Mouse (Mus musculus): ENCODE results near the gene Dnah7b. TPM values are rescaled to one million over a fixed set of nuclear protein-coding genes. Genes with fewer than 3 reads are reported as not detected.
"Not testable (repeated sequence)": the region's sequence is repeated elsewhere in the genome, so short reads cannot be mapped to it uniquely, and the experiment has no call there.

Dnah7b gene
- polyA plus RNA-seq, 1 experiment: 4.1 TPM

- H3K4me3 ChIP-seq (ENCODE audit: insufficient read depth, low read length): no peak overlapping the region
- no peaks in the 10 kb centered on the region for H3K4me1 ChIP-seq (ENCODE audit: control insufficient read depth, insufficient read depth, low read length)
- TF ChIP-seq POLR2A (IDR thresholded peaks at IDR 0.05; ENCODE audit: extremely low read depth, insufficient read depth, low read length) (no peak), CTCF (IDR thresholded peaks at IDR 0.05; ENCODE audit: extremely low read depth, insufficient read depth, low read length) (no peak)
- H3K27ac ChIP-seq (ENCODE audit: insufficient read depth, low read length): no peak overlapping the region
Observed at GRCm38 (mm10) chr1:46408324-46409115, 342.4 kb downstream of the Dnah7b start.

DNA sequence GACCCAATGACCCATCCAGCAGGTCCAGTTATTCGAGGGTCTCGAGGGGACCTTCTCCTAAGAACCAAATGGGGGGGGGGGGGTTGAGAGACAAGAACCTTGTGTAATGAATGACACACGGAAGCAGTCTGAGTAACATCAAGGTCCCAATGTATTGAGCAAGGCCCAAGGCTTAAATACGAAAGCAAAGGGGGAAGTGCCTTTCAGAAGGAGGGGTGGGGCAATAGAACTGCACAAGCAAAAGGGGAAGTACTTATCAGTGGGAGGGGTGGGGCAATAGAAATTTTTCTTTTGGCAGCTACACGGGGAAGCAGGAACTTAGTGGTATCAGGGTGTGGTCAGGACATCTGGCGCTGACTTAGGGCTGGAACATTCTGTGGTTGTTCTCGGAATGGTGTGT lies 348.7 kb downstream of the Dnah7b start:
- H3K4me1 ChIP-seq (ENCODE audit: control insufficient read depth, insufficient read depth, low read length); H3K4me3 ChIP-seq (ENCODE audit: insufficient read depth, low read length); H3K27ac ChIP-seq (ENCODE audit: insufficient read depth, low read length): not testable (repeated sequence)

DNA sequence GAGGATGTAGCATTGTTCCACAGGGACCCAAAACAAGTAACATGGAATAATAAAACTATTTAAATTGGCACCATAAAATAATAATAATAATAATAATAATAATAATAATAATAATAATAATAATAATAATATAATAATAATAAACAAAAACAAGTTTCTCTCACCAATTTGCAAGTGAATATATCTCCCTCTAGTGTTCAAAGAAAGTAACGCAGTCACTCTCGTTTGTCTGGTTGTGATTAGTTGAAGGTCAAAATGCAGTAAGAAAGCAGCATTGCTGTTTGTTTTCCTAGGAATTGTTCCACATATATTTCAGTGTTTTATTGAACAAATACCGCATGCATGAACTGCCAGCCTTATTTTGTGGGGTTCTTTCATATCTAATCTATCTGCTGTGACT lies 350.8 kb downstream of the Dnah7b start:
- not testable (repeated sequence) for H3K27ac ChIP-seq (ENCODE audit: insufficient read depth, low read length); H3K4me3 ChIP-seq (ENCODE audit: insufficient read depth, low read length)

GRCm38 (mm10) chr1:46418966-46419365 lies 352.9 kb downstream of the Dnah7b start:
- H3K4me1 ChIP-seq (ENCODE audit: control insufficient read depth, insufficient read depth, low read length); H3K27ac ChIP-seq (ENCODE audit: insufficient read depth, low read length); H3K4me3 ChIP-seq (ENCODE audit: insufficient read depth, low read length): not testable (repeated sequence)

More for the DNA sequence above, 350.8 kb downstream of the Dnah7b start:
- H3K4me1 ChIP-seq (ENCODE audit: control insufficient read depth, insufficient read depth, low read length): not testable (repeated sequence)

Other genes starting within 250 kb of the Dnah7b start
- not detected in 2 replicates for gene Gm5269, start 176.0 kb upstream of the Dnah7b start, polyA plus RNA-seq (2012; rRNA removed)
- gene Slc40a1, start 139.8 kb upstream of the Dnah7b start, polyA plus RNA-seq (2012; rRNA removed): 10.9 and 11.9 TPM in 2 replicates

All from cortical plate, adult 2 months (tissue).